Mouse (Mus musculus) embryonic facial prominence, embryonic 14.5 days (tissue): ENCODE data around the gene Rap1a. TPM values are rescaled to one million over a fixed set of nuclear protein-coding genes. Genes with fewer than 3 reads are reported as not detected.

Experiments
- ATAC-seq: fragments of 200-750 bp; cut with Nextera tagmentation; 2 replicates; pipeline ENCODE4 v1.8.0; 2017; ENCODE audit warnings: low read depth, moderate number of reproducible peaks, moderate TSS enrichment
- DNase-seq: peaks from one replicate; pipeline ENCODE4 v3.0.0-alpha.2; 2015; ENCODE audit warnings: low spot score
- H3K27ac ChIP-seq: fragments of 300-500 bp; sonication (generic); replicated peaks from 2 replicates; pipeline ENCODE4 v1.5.1; 2014; ENCODE audit warnings: low read depth, mild to moderate bottlenecking, low read length, moderate library complexity
- H3K27me3 ChIP-seq: fragments of 300-500 bp; sonication (generic); replicated peaks from 2 replicates; pipeline ENCODE4 v1.6.1; 2014; ENCODE audit warnings: low read length; ENCODE audit not compliant: control insufficient read depth, insufficient read depth
- H3K36me3 ChIP-seq: fragments of 300-500 bp; sonication (generic); 2 replicates; pipeline ENCODE4 v1.6.1; 2014; ENCODE audit warnings: low read length, mixed read lengths; ENCODE audit not compliant: control insufficient read depth, insufficient read depth
- H3K4me1 ChIP-seq: fragments of 300-500 bp; sonication (generic); 2 replicates; pipeline ENCODE4 v1.6.1; 2014; ENCODE audit warnings: antibody characterized with exemption, low read length; ENCODE audit not compliant: control insufficient read depth, insufficient read depth
- H3K4me2 ChIP-seq: fragments of 300-500 bp; sonication (generic); 2 replicates; pipeline ENCODE4 v1.6.1; 2014; ENCODE audit warnings: low read depth, mild to moderate bottlenecking, low read length, moderate library complexity, mixed read lengths
- H3K4me3 ChIP-seq: fragments of 300-500 bp; sonication (generic); 2 replicates; pipeline ENCODE4 v1.5.1; 2014; ENCODE audit warnings: low read depth, mild to moderate bottlenecking, low read length
- H3K9ac ChIP-seq: fragments of 300-500 bp; sonication (generic); 2 replicates; pipeline ENCODE4 v1.6.1; 2014; ENCODE audit warnings: low read depth, mild to moderate bottlenecking, low read length, moderate library complexity, mixed read lengths
- H3K9me3 ChIP-seq: fragments of 300-500 bp; sonication (generic); 2 replicates; pipeline ENCODE4 v1.6.1; 2016; ENCODE audit warnings: low read length; ENCODE audit not compliant: control insufficient read depth
- WGBS: fragments of 180-500 bp; shearing (Covaris S2); extraction: QIAGEN DNeasy Blood & Tissue Kit; methylation state at CpG from one replicate; pipeline ENCODE4 v1.1.7; 2014; 5-methylcytosine and 5-hydroxymethylcytosine counted together
- polyA plus RNA-seq: library from polyadenylated mRNA; unstranded; fragments of >200 nt; fragmentation: Nextera tagmentation; extraction: Ambion mirVana; gene quantifications from 2 replicates; pipeline ENCODE4 v1.2.1, GENCODE M21; 2014

The Rap1a gene
- polyA plus RNA-seq, 1 experiment from 2014 or later: 92.9 TPM

- H3K27me3 ChIP-seq: no peaks in the 10 kb centered on the region
- no peak overlapping the region for H3K27ac ChIP-seq
- no peaks in the 10 kb centered on the region for H3K4me1 ChIP-seq
- no peak overlapping the region for H3K4me3 ChIP-seq
- H3K36me3 ChIP-seq: peaks cover 9% of the 10 kb centered on the region; the same call in 1 of the 2 replicates
- H3K9ac ChIP-seq: no peak overlapping the region
- ATAC-seq: no peak
- DNase-seq: no peak
- no peak overlapping the region for H3K4me2 ChIP-seq
- WGBS: 79% methylated on average over 2 of the region's 2 CpGs
- H3K9me3 ChIP-seq: no peaks in the 10 kb centered on the region
Observed at GRCm38 (mm10) chr3:105746542-105746941, 54.6 kb downstream of the Rap1a start.

GRCm38 (mm10) chr3:105737666-105738065, 63.5 kb downstream of the Rap1a start:
- no peak for DNase-seq
- H3K4me1 ChIP-seq: no peaks in the 10 kb centered on the region
- H3K4me2 ChIP-seq: no peak overlapping the region
- H3K9me3 ChIP-seq: no peaks in the 10 kb centered on the region
- H3K27ac ChIP-seq: no peak overlapping the region
- no peak overlapping the region for H3K4me3 ChIP-seq
- ATAC-seq: no peak
- no peak overlapping the region for H3K9ac ChIP-seq
- peaks cover 26% of the 10 kb centered on the region for H3K36me3 ChIP-seq
- no peaks in the 10 kb centered on the region for H3K27me3 ChIP-seq
- WGBS: 63% methylated on average over 3 of the region's 3 CpGs

DNA sequence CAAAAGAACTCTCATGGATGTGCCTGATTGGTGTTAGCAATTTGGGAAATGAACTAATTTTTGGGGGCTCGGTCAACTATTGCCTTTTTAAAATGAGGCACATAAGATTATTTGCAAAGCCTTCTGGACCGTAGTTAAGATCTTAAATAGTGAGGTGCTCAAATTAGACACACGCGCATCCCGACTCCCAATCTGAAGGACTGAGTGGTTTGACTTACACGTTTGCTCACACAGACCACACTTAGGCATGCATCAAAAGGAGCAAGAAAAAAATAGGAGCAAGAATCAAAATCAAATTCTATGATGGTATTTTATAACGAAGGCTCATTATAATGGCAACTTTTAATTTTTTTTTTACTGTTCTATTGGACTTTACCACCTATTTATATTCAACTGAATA, 64.1 kb downstream of the Rap1a start:
- H3K9ac ChIP-seq: no peak overlapping the region
- no peak for ATAC-seq

DNA sequence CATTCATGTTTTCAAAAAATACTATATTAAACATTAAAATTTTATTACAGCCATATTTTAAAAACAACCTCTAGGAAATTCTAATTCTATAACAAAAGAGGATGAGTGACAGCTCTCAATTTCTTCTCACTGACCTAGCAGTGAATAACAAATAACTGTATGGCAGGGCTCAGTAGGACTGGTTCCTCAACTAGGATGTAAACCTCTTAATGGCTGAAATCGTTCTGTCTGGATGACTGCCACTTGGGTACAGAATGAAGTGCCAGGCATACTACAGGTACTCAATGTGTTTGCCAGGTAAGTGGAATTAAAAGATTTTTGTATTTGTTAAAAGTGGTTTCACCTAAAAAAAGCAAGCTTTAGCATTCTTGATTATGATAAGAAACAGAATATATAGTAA, 65.0 kb downstream of the Rap1a start:
- H3K27me3 ChIP-seq: no peaks in the 10 kb centered on the region
- no peak overlapping the region for H3K9ac ChIP-seq
- no peak overlapping the region for H3K4me2 ChIP-seq
- H3K36me3 ChIP-seq: peaks cover 37% of the 10 kb centered on the region
- H3K4me1 ChIP-seq: no peaks in the 10 kb centered on the region
- DNase-seq (no peak), ATAC-seq (no peak)
- H3K27ac ChIP-seq: no peak overlapping the region
- H3K9me3 ChIP-seq: no peaks in the 10 kb centered on the region
- H3K4me3 ChIP-seq: no peak overlapping the region
- 90% methylated on average over 1 of the region's 1 CpGs for WGBS

More for the DNA sequence above, 64.1 kb downstream of the Rap1a start:
- Histone ChIP-seq H3K4me2 (no peak overlapping the region), H3K4me3 (no peak overlapping the region), H3K4me1 (no peaks in the 10 kb centered on the region), H3K27ac (no peak overlapping the region), H3K36me3 (peaks cover 31% of the 10 kb centered on the region), H3K9me3 (no peaks in the 10 kb centered on the region), H3K27me3 (no peaks in the 10 kb centered on the region)
- 92% methylated on average over 7 of the region's 7 CpGs for WGBS
- no peak for DNase-seq

DNA sequence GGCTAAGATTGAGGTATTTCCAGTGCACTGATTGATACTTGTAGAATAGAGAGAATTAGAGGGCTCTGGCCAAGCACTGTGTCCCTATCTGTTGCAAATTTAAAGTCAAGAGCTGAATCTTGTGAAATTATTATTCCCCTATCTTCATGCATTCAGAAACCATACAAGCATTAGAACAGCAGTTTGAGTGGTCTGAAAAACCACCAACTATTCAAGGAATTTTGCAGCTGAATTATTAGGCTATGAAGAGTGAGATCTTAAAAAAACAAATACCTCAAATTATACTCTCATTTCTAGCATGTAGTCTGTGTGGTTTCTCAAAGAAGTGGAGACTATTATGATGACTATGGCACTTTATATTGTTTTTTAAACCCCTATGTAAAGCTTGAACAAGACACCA, 65.9 kb downstream of the Rap1a start:
- no peak overlapping the region for H3K4me2 ChIP-seq
- ATAC-seq: no peak
- H3K27ac ChIP-seq: no peak overlapping the region

GRCm38 (mm10) chr3:105733538-105733937, 67.6 kb downstream of the Rap1a start:
- H3K4me2 ChIP-seq: no peak overlapping the region
- H3K9ac ChIP-seq: no peak overlapping the region
- DNase-seq (peak; percentile 34), ATAC-seq (no peak)
- H3K4me3 ChIP-seq: no peak overlapping the region
- H3K27me3 ChIP-seq: no peaks in the 10 kb centered on the region
- 86% methylated on average over 4 of the region's 4 CpGs for WGBS
- H3K9me3 ChIP-seq: no peaks in the 10 kb centered on the region
- no peak overlapping the region for H3K27ac ChIP-seq
- peaks cover 44% of the 10 kb centered on the region for H3K36me3 ChIP-seq
- no peaks in the 10 kb centered on the region for H3K4me1 ChIP-seq

More for the DNA sequence above, 65.9 kb downstream of the Rap1a start:
- Histone ChIP-seq H3K9ac (no peak overlapping the region), H3K4me3 (no peak overlapping the region), H3K36me3 (peaks cover 46% of the 10 kb centered on the region), H3K9me3 (no peaks in the 10 kb centered on the region), H3K4me1 (no peaks in the 10 kb centered on the region), H3K27me3 (no peaks in the 10 kb centered on the region)
- DNase-seq: no peak

- H3K9me3 ChIP-seq: no peaks in the 10 kb centered on the region
- ATAC-seq (no peak), DNase-seq (no peak)
- no peak overlapping the region for H3K4me2 ChIP-seq
- no peak overlapping the region for H3K4me3 ChIP-seq
- no peaks in the 10 kb centered on the region for H3K4me1 ChIP-seq
- no peaks in the 10 kb centered on the region for H3K27me3 ChIP-seq
- WGBS: 83% methylated on average over 4 of the region's 4 CpGs
- H3K27ac ChIP-seq: no peak overlapping the region
- H3K9ac ChIP-seq: no peak overlapping the region
- H3K36me3 ChIP-seq: peaks cover 36% of the 10 kb centered on the region
Observed at GRCm38 (mm10) chr3:105732360-105732759, 68.8 kb downstream of the Rap1a start.

DNA sequence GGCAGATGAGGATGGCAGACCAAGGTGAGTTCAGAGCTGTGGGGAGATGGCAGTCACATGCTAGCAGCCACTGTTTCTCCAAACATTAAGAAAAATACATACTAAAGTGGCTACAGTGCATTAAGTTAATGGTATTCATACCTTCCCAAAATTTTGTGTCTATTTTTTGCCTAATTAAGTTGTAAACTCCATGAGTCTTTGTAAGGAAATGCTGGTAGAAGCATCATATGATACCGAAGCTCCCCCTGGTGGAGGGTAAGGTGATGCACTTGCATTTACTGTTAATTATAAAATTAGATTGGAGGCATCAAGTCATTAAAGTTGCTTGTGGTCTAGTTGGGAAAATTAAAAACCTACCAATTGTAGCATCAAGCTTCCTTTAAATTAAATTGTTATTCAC, 75.1 kb downstream of the Rap1a start:
- Histone ChIP-seq H3K27ac (no peak overlapping the region), H3K4me1 (no peaks in the 10 kb centered on the region), H3K36me3 (peaks cover 14% of the 10 kb centered on the region), H3K9me3 (no peaks in the 10 kb centered on the region), H3K27me3 (no peaks in the 10 kb centered on the region), H3K9ac (no peak overlapping the region), H3K4me3 (no peak overlapping the region), H3K4me2 (no peak overlapping the region)
- WGBS: 5% methylated on average over 1 of the region's 1 CpGs
- peak; percentile 75 for DNase-seq
- no peak for ATAC-seq

- Histone ChIP-seq H3K27me3 (no peaks in the 10 kb centered on the region), H3K4me1 (peaks cover 9% of the 10 kb centered on the region; the same call in 1 of the 2 replicates), H3K4me3 (no peak overlapping the region), H3K36me3 (0 out of 2 replicates have a peak, but pooled peaks cover 3% of the 10 kb centered on the region), H3K9me3 (no peaks in the 10 kb centered on the region), H3K4me2 (no peak overlapping the region), H3K9ac (no peak overlapping the region), H3K27ac (no peak overlapping the region)
- WGBS: 75% methylated on average over 3 of the region's 3 CpGs
- DNase-seq (no peak), ATAC-seq (no peak)
Observed at GRCm38 (mm10) chr3:105722510-105722909, 78.6 kb downstream of the Rap1a start.
